Mouse (Mus musculus): ENCODE measurements at regions not wholly inside any gene's neighbourhood (a gene's known extent, or its start where the extent isn't known, plus 50 kb on each side); places are given as distances from the start of the nearest gene placed in this dataset.
"Not testable (repeated sequence)": the region's sequence is repeated elsewhere in the genome, so short reads cannot be mapped to it uniquely, and the experiment has no call there.

DNA sequence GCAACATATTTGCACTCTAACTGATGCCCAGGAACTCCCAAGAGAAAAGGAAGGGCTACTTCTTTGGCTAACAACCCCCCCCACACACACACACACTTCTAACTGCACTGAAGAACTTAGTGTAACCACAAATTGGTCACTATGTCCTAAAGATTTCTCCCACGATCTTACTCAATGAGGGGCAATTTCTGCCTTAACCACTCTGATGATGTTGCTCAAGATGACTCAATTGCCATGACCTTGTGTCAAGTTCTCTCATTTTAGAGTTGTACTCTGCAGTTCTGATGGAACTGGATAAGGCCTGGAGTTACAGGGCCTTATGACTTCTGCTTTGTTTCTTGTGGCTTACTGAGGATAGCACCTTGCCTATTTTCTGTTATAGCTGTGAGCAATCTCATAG lies 81.7 kb downstream of the Sem1 start:
- no peak for DNase-seq

DNA sequence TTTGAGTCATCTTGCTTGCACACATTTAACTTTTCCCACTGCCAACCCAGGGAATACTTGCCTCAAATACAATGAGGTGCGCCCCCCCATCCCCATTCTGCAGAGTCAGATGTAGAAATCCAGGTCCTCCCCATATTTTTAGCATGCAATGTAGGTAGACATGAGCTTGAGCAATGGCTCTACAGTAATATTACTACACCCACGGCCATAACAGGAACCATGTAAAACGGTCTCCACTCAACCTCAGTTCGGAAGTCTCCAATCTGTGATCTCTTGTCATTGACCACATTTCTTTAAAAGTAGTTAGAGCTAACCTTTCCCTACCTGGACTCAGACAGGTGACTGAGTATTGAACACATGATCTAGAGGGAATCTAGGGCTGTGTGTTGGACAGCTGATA lies 82.1 kb downstream of the Sem1 start:
- DNase-seq, result no peak

DNA sequence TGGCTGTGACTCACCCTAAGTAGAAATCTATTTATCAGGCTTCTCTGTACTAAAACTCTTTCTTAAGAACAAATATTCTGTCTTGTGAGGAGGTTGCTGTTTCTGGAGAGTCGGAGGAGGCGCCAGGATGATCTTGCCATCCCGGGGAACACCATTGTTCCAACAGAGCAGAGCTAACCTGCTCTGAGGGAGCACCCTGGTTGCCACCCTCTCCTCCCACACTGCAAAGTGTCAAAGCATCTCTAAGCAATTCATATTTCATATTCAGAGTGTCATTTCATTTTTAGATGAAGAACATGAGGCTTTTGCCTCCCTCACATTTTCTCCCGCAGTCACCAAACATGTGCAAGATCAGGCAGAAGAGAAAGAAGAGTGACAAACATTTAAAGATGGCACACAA lies 90.3 kb downstream of the Sem1 start:
- no peak for DNase-seq

DNA sequence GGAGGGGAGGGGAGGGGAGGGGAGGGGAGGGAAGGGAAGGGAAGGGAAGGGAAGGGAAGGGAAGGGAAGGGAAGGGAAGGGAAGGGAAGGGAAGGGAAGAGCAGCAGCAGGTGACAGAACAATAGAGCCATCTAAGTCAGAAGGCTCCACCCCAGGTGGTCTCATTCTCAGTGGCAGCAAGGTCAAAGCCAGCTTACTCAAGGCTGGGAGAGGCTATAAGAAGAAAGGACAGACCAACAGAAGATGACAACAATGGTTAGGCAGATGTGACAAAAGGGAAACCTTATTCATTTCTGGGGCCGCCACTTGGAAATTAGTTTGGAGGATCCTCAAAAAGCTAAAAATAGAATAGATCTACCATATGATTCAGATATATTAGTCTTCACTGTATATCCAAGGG lies 96.9 kb downstream of the Sem1 start:
- DNase-seq, result not testable (repeated sequence)

DNA sequence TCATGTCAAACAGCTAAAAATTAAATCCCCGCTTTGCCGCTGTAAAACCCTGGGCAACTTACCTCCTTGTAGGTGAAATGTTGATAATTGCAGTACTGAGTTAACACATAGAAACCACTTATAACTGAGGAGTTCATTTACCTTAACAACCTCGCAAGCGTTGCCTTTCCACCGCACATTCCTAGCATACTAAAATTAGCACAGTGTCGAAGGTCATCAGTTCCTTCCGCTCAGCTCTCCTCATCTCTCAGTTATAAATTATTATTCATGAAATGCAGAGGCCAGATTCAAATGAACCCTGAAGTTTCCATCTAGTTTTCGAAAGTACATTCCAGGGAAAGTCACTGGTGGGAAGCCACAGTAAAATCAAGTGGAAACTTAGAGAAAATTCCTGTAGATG lies 108.1 kb downstream of the Sem1 start:
- peak; percentile 45 for DNase-seq

DNA sequence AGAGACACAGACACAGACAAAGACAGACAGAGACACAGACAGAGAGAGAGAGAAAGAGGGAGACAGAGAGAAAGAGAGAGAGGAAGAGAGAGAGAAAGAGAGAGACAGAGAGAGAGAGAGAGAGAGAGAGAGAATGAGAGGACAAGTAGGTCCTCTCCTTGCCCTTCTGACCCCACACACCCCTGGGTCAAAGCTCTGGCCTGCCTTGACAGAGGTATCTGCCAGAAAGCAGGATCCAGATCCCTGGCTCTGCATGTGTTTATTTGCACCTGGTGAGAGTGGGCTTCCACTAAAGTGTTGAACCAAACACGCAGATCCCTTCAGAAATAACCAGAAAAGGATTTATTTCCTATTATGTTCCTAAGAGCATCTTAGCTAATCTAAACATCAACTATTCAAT lies 110.9 kb downstream of the Sem1 start:
- DNase-seq, result no peak

DNA sequence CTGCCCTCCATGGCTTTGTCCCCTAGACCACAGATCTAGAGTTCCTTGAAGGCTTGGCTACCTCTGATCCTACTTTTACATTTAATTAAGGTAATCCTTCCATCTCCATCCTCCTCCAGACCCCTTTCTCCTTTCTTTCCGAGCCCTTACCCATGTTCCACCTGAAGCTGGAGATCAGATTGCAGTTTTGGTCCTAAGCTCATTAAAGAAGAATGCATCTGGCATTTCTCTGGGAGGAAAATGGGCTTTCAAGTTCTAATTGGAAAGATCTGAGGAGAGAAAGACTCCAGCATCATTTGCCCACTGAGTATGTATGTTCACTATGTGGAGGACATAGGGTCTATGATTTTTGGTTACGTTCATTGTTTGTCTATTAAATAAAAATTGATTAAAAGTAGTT lies 112.2 kb downstream of the Sem1 start:
- no peak for DNase-seq

DNA sequence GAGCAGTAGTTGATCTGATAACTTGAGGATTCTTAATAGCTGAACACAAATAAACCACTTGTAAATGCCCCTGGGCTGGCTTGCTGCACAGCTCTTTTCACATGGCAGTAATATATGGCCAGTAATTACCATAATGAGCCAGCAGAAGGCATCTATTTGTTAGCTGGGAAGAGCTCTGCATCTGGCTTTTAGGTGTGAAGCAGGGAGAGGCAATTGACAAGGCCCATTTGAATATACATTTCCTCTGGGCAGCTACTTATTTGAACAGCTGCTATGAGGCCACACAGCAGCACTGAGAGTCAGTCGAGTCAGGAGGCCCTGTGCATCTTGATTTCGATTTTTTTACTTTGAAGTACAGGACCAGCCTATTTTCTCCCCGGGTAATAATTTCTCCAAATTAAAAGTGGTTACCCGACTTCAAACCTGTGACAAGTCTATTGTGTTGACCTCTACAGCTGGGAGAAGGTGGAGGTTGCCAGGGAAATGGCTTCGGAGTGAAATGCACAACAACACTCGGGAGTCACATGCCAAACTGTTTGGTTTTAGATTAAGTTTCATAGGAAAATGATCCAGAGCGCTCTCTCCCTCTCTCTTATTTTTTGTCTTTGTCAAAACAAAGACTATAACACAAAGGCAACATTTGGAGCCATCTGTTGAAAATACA lies 114.5 kb downstream of the Sem1 start:
- DNase-seq, result peak; percentile 58

DNA sequence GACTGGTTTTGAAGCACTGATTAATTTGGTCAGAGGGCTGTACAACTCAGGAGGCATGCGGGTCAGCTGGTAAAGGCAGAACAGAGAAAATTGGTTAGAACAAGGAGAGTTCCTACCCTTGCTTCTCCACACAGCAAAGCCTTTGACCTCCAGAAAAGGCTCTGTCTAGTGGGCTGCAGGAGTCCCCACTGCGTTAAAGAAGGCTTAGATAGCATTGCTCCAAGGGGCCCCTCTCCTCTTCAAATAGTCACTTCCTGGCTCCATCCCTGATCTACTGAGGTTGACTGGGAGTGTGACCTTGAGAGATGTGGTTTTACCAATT lies 118.6 kb downstream of the Sem1 start:
- no peak for DNase-seq

DNA sequence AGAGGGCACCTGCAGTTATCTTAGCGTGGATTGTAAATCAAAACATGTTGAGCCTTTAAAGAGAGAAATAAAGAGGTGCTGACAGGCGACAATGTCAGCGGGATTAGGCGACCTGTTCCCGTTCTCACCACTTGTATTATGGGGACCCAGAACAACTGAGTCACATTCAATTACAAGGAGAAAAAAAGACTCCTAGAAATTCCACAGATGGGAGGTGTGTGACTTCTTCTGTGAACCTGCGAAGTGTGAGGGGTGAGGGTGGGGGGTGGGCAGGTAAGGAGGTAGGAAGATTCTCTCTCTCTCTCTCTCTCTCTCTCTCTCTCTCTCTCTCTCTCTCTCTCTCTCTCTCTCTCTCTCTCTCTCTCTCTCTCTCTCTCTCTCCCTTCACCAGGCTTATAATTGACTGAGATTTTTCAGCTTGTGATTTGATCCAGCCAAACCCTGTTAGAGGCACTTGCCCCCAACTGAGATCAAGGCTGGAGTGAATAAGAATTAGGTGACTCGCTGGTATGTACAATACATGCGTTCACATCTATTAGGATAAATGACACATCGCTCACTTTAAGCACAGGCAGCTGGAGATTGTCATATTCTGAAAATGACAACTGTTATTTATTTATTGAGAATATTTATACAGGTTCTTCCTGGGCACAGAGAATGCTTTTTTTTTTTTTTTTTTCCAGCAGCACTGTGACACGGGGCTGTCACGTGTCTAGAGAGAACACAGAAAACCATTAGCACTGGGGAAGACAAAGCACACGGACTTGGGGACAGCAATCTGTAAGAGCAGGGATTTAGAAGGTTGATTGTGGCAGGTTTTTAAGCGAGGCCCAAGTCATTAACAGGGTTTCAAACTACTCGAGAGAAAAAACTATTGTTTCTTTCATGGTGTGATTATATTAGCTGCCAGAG lies 119.2 kb downstream of the Sem1 start:
- peak; percentile 49 for DNase-seq

DNA sequence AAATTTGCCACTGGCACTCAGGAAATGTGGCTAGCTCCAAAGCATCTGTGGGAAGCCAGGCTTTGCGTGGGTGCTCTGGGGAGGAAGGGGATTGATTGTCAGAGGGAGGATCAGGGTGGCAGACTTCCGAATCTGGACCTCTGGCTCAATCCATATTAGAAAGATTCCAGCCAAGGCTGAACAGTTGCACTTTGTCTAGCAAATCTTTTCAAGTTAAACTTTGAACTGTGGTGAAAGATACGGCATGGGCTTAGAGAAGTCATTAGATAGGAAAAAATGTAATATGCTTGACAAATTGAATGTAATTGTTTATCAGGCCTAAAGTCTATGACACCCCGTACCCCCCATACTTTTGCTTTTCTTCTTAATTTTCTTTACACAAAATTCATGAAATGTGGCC lies 120.7 kb downstream of the Sem1 start:
- DNase-seq, result no peak

DNA sequence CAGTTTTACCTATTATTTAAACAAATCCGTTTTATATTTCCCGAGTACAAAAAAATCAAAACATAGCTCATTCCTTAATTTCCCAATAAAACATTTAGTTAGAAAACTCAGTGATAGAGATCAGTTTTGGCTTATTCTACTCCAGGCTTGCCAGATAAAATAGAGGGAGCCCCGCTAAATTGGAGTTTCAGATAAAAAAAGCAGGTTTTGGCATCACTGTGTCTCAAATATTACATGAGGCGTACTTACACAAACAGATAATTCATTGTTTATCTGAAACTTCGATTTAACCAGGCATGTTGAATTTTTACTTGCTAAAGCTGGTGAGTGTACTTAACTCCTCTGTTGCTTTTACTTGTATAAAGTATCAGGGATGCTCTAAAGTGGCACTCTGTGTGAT lies 121.5 kb downstream of the Sem1 start:
- no peak for DNase-seq

DNA sequence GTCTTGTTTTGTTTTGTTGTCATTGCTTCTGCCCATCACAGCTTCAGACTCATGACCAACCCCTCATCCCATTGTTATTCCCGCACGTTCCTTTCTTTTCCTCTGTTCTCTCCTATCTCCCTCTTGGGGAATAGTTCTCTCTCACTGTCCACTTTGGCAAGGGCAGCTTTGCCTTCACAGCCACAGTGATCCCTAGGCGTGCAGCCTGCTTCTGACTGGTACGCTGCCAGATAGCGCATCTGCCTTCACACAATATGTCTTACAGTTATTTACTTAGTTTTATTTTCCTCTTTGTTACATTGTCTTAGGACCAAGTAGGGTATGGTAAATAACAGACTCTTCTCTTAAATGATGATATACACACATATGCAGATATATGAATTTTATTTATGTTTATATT lies 122.9 kb downstream of the Sem1 start:
- DNase-seq, result no peak

DNA sequence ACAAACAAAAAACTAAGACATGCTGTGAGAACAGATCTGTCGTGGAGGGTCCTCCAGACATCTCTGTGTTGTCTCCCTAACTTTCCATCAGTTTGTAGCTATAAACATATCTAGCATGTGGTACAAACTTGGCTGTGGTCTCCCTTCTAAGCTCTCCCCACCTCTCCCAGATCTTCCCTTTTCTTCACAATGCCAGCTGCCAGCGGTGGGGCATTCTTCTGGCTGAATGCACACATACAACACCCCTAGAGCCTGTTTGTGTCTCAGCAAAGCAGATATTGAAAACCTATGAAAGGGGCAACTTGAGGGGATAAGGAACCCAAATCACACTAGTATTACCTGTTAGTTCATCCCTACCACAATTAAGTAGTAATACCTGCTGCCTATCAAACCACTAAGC lies 124.1 kb downstream of the Sem1 start:
- no peak for DNase-seq

DNA sequence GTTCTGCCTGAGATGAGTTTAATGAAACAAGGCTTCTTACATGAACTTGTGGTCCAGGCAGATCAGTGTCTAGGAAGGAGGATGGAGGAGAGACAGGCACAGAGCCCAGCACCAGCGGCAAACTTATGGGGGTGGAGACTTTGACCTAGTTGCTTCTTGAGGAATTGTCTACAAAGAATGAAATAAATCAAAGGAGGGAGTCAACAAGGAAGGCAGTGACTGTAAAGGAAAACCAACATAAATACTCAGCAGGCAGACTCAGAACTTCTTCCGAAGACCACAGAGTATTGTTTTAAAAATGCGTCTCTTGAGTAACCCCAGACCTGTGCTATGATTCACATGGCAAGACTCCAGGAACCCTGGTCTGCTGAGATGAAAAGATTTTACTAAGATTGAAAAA lies 143.6 kb downstream of the Sem1 start:
- no peak for DNase-seq

DNA sequence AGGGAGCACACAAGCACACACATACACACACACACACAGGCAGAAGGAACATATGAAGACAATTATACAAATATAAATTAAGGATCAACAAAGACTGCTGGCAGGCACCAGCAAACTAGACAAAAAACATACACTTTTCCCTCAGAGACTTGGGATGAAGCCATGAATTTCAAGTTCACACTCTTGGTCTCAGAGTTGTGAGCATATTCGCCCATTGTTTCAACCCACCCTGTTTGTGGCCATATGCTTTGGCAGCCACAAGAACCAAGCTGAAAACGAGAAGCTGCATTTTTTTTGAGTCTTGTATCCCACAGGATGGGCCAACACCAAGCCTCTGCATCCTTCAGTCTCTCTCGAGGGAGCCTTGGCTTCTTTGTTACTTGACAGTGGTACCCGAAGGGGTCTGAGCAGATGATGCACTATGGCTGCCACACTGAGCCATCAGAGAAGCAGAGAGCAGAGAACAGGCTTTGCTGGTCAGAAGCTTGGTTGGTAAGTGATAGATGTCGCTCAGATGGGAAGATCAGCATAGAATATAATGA lies 144.1 kb downstream of the Sem1 start:
- no peak for DNase-seq

DNA sequence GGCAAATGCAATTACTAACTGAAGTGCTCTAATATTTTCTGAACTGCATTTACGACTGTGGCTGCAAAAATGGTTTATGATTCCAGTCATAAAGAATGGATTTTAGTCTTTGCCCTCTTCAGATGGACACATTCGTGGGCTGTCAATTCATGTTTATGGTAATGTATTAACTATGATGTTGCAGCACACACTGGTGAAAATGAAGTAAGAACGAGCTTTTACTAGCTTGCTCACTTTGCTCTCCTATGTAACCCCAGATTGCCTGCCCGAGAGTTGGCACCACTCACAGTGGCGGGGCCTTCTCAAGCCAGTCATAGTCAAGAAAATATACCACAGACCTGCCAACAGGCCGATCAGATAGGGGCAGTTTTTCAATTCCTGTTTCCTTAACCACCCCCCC lies 145.3 kb downstream of the Sem1 start:
- DNase-seq, result no peak

DNA sequence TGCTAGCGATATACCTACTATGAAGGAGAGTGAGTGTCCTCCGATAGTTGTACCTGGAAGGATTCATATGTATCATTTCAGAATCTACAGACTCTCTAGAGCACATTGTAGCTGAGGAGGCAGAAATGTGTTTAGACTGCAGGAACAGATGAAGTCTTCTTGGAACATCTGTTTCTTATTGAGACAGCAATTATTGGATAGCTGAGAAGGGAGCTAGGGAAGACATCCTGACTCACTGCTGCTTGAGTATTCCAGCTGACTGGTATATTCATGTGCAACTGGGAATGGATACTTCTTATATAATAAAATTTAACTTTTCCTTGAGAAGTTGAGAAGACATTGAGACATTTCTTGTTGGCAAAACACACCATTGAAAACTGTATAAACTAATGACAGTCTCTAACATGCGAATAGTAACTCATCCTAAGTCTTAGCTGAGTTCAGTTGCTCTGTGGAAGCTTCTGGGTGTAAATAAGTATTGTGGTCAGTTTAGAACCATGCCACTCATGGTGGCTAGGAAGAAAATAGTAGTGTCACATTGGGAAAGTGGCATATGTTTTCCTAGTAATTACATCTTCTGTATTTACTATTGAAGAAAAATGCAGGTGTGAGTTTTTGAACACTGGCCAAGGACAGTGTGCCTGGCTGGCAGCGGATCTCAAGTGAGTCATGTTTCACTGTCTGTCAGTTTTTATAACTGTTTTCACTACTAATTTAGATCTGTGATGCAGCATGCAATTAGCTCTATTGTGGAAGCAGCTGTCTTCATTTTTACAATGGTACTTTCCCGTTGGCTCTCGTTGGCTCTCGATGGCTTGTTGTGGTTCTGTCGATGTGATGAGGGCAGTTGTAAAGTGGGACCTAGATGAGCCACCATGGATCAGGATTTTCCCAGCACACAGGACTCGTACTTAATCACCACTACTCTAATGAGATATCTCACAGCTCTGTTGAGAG lies 163.5 kb downstream of the Sem1 start:
- peak; percentile 20 for DNase-seq

DNA sequence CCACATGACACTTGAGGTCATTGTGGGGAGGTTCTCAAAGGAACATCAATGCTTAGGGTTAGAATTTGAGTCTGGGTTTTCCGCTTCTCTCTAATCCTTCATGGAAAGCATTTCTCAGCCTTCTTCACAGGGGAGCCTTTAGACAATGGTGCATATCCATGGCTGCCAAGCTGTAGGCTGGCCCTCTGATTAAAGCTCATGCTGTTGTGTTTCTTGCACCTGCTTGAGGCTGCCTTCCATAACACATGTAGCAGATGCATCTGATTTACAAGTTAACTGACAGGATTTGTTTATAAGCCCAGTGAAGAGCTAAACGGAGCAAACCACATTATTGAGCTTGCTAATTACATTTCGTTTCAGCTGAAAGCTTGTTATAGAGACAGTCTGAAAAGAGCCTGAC lies 180.5 kb downstream of the Sem1 start:
- no peak for DNase-seq

DNA sequence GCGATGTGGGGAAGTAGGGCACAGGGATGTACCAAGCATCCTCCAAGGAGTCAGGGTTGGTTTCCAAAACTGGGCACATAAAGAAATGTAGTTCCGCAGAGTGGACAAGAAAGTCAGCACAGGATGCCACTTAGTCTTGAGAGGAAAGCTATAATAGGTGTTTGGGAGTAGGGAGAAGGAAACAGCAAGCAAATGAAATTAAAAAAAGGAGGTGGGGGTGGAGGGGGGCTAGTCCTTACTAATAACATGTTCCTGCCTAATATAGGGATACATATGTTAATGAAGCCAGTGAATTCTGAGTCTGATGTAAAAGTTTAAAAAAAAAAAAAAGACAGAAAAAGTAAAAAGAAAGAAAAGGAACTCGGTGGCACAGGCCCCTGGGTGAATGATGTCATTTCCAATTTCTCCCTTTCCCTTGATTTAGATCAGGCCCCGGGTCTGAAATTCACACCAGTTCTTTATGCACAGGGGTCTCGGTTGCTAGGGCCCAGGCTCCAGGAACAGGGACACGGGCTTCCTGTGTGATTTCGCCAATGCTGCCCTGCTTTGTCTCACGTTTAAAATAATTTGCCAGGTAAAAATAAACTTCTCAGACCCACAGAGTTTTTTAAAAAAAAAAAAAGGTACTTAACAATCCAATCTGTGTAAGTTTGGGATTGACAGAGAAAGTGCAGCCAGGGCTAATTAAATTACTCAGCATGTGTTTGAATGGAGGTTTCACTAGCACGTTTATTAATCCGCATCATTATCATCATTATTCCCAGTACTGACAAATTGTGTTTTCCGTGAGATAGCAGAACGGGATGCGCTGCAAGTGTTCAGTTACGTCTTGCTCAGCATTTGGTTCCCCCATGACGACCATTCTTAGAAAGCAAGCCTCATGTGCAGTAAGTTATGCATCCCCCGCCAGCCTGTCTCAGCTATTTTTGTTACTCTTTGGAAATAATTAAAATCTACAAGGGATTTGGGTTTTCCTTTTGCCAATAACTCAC lies 172.8 kb upstream of the Slc25a13 start:
- DNase-seq, result peak; percentile 34

DNA sequence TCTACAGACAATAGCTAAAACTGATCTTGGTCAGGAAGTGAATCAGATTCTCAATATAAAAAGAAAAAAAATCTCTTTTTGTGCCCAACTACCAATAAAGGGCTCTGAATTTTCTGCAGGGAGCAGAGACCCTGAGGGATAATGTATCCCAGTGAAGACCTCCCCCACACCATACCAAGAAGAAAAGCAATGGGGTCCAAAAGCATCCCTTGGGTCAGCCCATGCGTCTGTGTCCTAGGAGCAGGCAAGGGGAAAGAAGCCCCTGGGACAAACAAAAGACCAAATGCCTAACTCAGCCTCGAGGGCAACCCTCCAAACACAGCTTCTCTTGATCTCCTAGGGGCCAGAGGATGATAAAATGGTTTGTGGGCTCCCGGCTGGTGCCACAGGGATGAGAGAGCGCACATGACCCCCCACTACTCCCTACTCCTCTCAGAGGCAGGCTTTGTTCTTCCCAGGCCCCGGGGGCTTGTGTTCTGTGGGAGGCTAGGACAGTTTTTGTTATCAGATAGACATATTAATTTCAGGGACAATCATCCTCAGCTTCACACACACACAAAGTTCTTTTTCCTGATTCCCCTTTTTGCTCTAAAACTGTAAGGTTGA lies 172.0 kb upstream of the Slc25a13 start:
- peak; percentile 28 for DNase-seq

DNA sequence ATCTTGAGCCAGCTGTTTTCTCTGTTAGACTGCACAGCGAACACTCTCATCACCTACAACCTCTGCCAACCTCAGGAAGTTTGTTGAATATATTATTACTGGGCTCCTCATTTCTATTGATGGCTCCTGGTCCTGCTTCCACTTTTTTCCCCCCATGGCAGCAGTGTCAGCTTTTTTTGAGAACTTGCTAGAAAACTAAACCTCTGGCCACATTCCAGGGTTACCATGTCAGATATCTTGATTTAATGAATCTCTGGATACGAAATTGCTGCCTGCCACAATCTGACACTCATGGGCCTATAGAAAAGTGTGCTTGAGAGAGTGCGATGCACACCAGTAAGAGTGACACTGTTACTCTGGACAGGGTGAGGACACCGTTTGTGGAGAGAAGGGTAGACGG lies 170.6 kb upstream of the Slc25a13 start:
- no peak for DNase-seq
